Mouse (Mus musculus) cerebellum, postnatal 36 days (tissue): ENCODE measurements at regions not wholly inside any gene's neighbourhood (a gene's known extent, or its start where the extent isn't known, plus 50 kb on each side); places are given as distances from the start of the nearest gene placed in this dataset.
A peak's percentile ranks its signal among the peaks of the same experiment; 100 is the strongest.

Source experiments
- DNase-seq, 2 experiments: peaks; one replicate each; pipeline ENCODE4 v3.0.0; 2021 to 2022; ENCODE audit warnings: mixed read lengths in 2 of 2

GRCm38 (mm10) chr3:60698189-60698588, 225.6 kb downstream of the Mbnl1 start:
- no peak for DNase-seq

DNA sequence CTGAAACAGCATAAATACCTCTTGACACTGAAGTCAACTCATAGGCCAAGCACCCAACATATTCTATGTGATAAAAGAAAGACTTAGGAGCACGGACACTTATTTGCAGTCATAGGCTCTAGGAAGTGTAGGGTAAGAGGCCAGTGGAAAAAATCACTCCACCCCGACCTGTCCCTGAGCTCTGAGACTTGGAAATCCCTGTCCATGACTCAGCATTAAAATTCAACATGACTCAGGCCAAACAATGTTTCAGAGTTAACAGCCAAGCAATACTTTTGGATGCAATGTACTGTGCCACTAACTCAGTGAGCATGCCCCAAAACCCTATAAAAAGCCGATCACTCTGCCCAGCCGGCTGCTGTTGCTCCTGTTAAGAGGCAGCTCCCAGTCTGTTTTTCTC, 234.5 kb downstream of the Mbnl1 start:
- no peak for DNase-seq

GRCm38 (mm10) chr3:60712896-60713295, 240.3 kb downstream of the Mbnl1 start:
- no peak for DNase-seq

DNA sequence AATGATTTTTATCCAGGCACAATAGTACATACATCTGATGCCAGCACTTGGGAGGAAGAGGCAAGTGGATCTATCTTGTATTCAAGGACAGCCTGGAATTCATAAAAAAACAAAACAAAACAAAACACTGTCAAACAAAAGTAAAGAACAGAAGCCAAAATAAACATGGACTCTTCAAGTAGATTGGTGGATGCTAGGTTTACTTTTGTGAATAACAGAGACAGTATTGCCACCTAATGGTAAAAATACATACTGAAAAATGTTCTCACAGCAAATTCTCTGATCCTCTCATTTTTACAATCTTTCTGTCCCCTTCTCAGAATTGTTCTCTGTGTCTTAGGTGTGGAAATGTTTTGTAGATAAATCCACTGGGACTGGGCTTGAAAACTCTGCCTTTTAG, 247.7 kb downstream of the Mbnl1 start:
- no peak for DNase-seq

- DNase-seq, result no peak
These were observed 258.7 kb downstream of the Mbnl1 start for GRCm38 (mm10) chr3:60731331-60731730.

GRCm38 (mm10) chr3:60740543-60741294, 261.9 kb upstream of the P2ry1 start:
- DNase-seq, result no peak

DNA sequence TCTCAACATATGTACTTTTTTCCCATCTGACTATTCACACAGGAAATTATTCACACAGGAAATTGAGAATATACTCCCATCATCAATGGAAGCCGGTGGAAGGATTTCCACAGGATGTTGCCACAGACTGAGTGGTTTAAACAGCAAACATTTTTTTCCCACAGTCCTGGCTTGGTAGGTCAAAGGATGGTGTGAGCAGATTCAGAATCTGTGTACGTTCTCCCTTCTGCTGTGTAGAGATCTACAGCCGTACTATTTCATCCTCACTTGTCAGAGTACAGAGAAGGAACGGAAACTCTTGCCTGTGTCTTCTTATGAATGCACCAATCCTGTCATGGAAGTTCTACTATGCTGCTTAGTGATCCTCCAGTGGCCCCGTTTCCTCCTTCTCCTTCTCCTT, 261.2 kb upstream of the P2ry1 start:
- no peak for DNase-seq

DNA sequence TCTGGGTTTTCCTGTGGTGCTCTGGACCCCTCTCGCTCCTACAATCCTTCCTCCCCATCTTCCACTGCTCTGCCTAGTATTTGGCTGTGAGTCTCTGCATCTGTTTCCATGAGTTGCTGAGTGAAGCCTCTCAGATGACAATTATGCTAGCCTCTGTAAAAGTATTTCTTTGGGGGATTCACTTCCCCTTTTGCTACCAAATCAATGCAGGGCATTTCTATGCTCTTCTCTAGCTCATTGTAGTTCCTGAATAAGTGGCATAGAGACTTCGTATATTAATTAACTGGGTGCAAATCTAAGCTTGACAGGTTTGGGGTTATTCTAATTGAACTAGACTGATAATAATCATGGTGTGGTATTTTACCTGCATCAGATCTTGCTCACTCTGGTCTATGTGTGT, 260.4 kb upstream of the P2ry1 start:
- no peak for DNase-seq

- DNase-seq, result no peak
These were observed 257.5 kb upstream of the P2ry1 start for GRCm38 (mm10) chr3:60745075-60745474.

DNA sequence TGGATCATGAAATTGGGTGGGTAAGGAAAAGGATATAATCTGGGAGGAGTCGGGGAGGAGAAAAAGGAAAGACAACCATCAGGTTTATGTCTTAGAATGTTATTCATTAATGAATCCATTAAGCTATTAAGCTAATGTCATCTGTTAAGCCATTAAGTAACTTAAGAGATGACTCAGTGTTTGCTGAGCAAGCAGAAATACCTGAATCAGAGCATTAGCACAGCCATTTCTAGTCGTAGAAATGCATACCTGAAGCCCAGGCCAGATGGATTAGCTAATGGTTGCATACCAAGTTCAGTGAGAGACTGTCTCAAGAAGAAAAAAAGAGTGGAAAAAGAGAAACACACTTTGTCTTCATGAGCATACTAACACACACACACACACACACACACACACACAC, 244.0 kb upstream of the P2ry1 start:
- DNase-seq, result no peak

GRCm38 (mm10) chr3:60759046-60759445, 243.5 kb upstream of the P2ry1 start:
- no peak for DNase-seq

GRCm38 (mm10) chr3:60762874-60763273, 239.7 kb upstream of the P2ry1 start:
- DNase-seq, result peak; percentile 28 to 44

DNA sequence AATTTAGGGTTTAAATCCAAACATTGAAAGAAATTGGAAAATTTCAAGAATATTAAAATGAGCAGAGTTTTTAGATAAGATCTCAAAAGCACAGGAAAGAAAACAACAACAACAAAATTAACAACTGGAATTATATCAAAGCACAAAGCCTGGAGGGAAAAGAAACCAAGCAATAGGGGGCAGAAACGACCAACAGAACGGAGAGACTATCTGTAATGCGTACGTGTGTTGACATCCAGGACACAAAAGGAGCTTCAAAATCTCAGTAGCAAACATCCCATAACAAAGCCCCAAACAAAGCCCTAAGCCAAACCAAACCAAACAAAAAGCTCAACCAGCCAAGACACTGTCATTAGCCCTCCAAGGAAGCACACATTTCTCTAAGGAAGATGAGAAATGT, 237.5 kb upstream of the P2ry1 start:
- DNase-seq, result no peak

DNA sequence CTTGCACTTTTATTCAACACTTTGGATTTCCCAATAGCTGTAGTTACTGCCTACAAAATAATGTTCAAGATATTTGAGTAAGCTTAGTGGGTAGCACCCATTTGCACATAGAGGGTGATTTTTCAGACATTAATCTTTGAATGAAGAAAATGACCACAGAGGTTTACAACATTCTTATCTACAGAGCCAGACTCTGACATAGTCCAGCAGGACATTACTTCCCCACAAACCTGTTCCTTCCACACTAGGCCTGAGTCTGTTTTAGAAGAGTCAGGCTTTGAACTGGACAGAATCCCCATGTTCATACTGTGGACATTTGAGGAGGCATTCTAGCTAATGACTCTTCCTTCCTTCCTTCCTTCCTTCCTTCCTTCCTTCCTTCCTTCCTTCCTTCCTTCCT, 233.6 kb upstream of the P2ry1 start:
- no peak for DNase-seq

- no peak for DNase-seq
These were observed 230.7 kb upstream of the P2ry1 start for GRCm38 (mm10) chr3:60771866-60772265.

- no peak for DNase-seq
These were observed 229.2 kb upstream of the P2ry1 start for GRCm38 (mm10) chr3:60773383-60773782.

- DNase-seq, result no peak
These were observed 217.3 kb upstream of the P2ry1 start for GRCm38 (mm10) chr3:60785137-60785875.

DNA sequence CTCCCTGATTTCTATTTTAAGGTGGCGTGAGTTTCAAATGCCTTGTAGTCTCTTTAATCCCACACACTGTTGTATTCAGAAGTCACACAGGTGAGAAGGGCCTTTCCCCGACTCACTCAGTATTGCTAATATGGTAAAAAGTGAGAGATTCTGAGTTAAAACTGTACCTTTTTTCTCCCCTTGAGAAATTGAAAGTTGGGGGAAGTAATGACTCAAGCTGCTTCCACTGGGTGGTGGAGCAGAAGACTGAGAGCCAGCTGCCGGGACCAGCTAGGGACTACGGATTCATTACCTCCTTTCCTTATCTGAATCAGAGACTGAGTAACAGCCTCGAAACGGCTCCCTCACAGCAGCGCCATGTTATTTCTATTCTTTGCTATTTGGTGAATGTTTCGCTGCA, 214.6 kb upstream of the P2ry1 start:
- no peak for DNase-seq

GRCm38 (mm10) chr3:60789441-60789840, 213.2 kb upstream of the P2ry1 start:
- DNase-seq, result no peak

- no peak for DNase-seq
These were observed 210.4 kb upstream of the P2ry1 start for GRCm38 (mm10) chr3:60792166-60792565.

GRCm38 (mm10) chr3:60796207-60796606, 206.4 kb upstream of the P2ry1 start:
- no peak for DNase-seq

DNA sequence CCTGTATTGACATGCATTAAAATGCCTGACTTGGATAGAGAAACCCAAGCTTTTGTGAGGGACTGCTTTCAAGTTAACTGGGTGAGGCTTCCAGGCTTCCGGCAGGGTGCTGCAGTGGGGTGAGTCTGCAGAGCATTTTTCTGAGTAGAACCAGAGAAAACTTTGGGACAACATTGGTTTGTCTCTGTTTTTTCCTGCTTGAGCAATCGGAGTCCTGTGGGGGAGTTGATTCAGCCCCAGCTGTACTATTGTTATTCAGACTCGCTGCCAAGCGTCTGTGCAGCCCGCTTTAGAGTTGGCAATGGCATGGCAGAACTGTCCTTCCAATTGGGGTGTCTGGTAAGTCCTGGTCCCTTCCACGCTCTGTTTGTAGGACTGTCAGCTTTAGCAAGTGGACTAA, 204.8 kb upstream of the P2ry1 start:
- DNase-seq, result no peak

DNA sequence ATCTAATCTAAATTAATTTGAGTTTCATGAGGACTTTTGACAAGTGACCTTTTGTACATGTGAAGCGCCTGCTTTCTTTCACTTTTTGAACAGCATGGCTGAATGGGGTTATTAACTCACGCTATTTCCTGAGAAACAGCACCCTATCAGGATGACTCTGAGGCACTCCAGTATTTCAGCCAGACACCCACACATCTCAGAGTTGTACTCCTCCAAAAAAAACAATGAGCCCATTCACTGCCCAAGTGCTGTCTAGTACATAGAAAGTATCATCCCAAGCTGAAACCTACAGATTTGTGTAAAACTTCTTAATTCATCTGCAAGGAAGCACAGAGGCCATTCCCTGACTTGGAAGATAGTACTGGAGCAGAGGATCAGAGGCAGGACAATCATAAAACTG, 204.1 kb upstream of the P2ry1 start:
- DNase-seq, result no peak

DNA sequence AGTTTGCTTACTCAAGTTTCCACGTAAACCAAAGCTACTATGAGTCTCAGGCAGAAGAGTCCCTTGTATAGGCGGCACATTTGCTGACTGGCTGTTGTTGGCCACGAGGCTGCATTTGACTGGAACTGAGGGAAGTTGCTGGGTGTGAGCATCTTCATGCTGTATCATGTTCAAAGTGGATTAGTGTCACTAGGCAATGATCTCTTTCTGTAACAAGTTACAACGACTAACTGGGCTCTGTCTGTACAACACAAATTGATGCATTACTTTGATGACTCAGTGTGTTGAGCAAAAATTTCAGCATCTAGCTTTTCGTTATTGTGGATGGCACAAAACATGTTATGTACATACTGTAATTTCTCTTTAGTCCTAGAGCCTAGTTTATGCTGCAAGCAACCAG, 203.7 kb upstream of the P2ry1 start:
- no peak for DNase-seq
